Mouse (Mus musculus): ENCODE measurements around the gene Theg. TPM values are rescaled to one million over a fixed set of nuclear protein-coding genes. Genes with fewer than 3 reads are reported as not detected.
A peak's percentile ranks its signal among the peaks of the same experiment; 100 is the strongest.

Theg gene
- total RNA-seq, 2 experiments from 2014 or later, result 0.55 TPM; not detected in 1

- DNase-seq (ENCODE audit: low spot score in 2 of 2), result no peak
Observed at GRCm38 (mm10) chr10:79543884-79544597, 43.1 kb downstream of the Theg start.

GRCm38 (mm10) chr10:79542171-79542570 is 45.0 kb downstream of the Theg start:
- no peak for DNase-seq (ENCODE audit: low spot score in 2 of 2)
- intact Hi-C loops (cut with DNase I), result no loop called here

More at GRCm38 (mm10) chr10:79543884-79544597, 43.1 kb downstream of the Theg start:
- intact Hi-C loops (cut with DNase I), result no loop called here

- DNase-seq (ENCODE audit: low spot score in 2 of 2), result peak in 1 of 2 experiments; percentile 2
- intact Hi-C loops (cut with DNase I), result no loop called here
Observed at GRCm38 (mm10) chr10:79541522-79541921, 45.6 kb downstream of the Theg start.

GRCm38 (mm10) chr10:79540746-79541145 is 46.4 kb downstream of the Theg start:
- DNase-seq (ENCODE audit: low spot score in 2 of 2), result peak in 1 of 2 experiments; percentile 3
- intact Hi-C loops (cut with DNase I), result no loop called here

- intact Hi-C loops (cut with DNase I), result no loop called here
- no peak for DNase-seq (ENCODE audit: low spot score in 2 of 2)
Observed at GRCm38 (mm10) chr10:79539701-79540495, 47.2 kb downstream of the Theg start.

GRCm38 (mm10) chr10:79538873-79539272 is 48.3 kb downstream of the Theg start:
- intact Hi-C loops (cut with DNase I), result no loop called here
- DNase-seq (ENCODE audit: low spot score in 2 of 2), result no peak

- DNase-seq (ENCODE audit: low spot score in 2 of 2), result no peak
- intact Hi-C loops (cut with DNase I), result no loop called here
Observed at GRCm38 (mm10) chr10:79538323-79538722, 48.8 kb downstream of the Theg start.

- no peak for DNase-seq (ENCODE audit: low spot score in 2 of 2)
- intact Hi-C loops (cut with DNase I), result no loop called here
Observed at GRCm38 (mm10) chr10:79537781-79538180, 49.4 kb downstream of the Theg start.

GRCm38 (mm10) chr10:79537271-79537670 is 49.9 kb downstream of the Theg start:
- intact Hi-C loops (cut with DNase I), result no loop called here
- DNase-seq (ENCODE audit: low spot score in 2 of 2), result no peak

GRCm38 (mm10) chr10:79536461-79537080 is 50.6 kb downstream of the Theg start:
- DNase-seq (ENCODE audit: low spot score in 2 of 2), result no peak
- intact Hi-C loops (cut with DNase I), result no loop called here

GRCm38 (mm10) chr10:79535431-79535830 is 51.7 kb downstream of the Theg start:
- no peak for DNase-seq (ENCODE audit: low spot score in 2 of 2)
- intact Hi-C loops (cut with DNase I), result no loop called here

- intact Hi-C loops (cut with DNase I), result no loop called here
- no peak for DNase-seq (ENCODE audit: low spot score in 2 of 2)
Observed at GRCm38 (mm10) chr10:79534426-79534825, 52.7 kb downstream of the Theg start.

GRCm38 (mm10) chr10:79533126-79533911 is 53.8 kb downstream of the Theg start, which contains the start of gene Plpp2:
Plpp2 (minus strand) TSS chr10:79533796.
- peak in 1 of 2 experiments; percentile 10 for DNase-seq (ENCODE audit: low spot score in 2 of 2)
- intact Hi-C loops (cut with DNase I), result no loop called here

- intact Hi-C loops (cut with DNase I), result no loop called here
- DNase-seq (ENCODE audit: low spot score in 2 of 2), result peak in 1 of 2 experiments; percentile 1
Observed at GRCm38 (mm10) chr10:79532678-79533077, 54.5 kb downstream of the Theg start.

GRCm38 (mm10) chr10:79531593-79531992 is 55.5 kb downstream of the Theg start:
- no peak for DNase-seq (ENCODE audit: low spot score in 2 of 2)
- intact Hi-C loops (cut with DNase I), result no loop called here

- intact Hi-C loops (cut with DNase I), result no loop called here
- DNase-seq (ENCODE audit: low spot score in 2 of 2), result peak in 1 of 2 experiments; percentile 1
Observed at GRCm38 (mm10) chr10:79530721-79531120, 56.4 kb downstream of the Theg start.

GRCm38 (mm10) chr10:79530241-79530640 is 56.9 kb downstream of the Theg start:
- intact Hi-C loops (cut with DNase I), result no loop called here
- peak in 1 of 2 experiments; percentile 1 for DNase-seq (ENCODE audit: low spot score in 2 of 2)

GRCm38 (mm10) chr10:79528081-79528480 is 59.0 kb downstream of the Theg start:
- intact Hi-C loops (cut with DNase I), result no loop called here
- DNase-seq (ENCODE audit: low spot score in 2 of 2), result peak in 1 of 2 experiments; percentile 0

GRCm38 (mm10) chr10:79527453-79527845 is 59.7 kb downstream of the Theg start:
- no peak for DNase-seq (ENCODE audit: low spot score in 2 of 2)
- intact Hi-C loops (cut with DNase I), result no loop called here

Data from left cerebral cortex, postnatal 14 days (tissue).